Mouse (Mus musculus): ENCODE data around the gene D17Wsu92e. TPM values are rescaled to one million over a fixed set of nuclear protein-coding genes. Genes with fewer than 3 reads are reported as not detected.
"Not testable (repeated sequence)": the region's sequence is repeated elsewhere in the genome, so short reads cannot be mapped to it uniquely, and the experiment has no call there.

The D17Wsu92e gene
- polyA plus RNA-seq (2015; fragmentation: Nextera tagmentation; extraction: Ambion mirVana): 10.9 and 11.4 TPM in 2 replicates

GRCm38 (mm10) chr17:27820568-27821406, at the start of gene D17Wsu92e:
TSS of gene D17Wsu92e (minus strand) at chr17:27820648.
- Histone ChIP-seq H3K4me3 (peak within 1 kb of the TSS; percentile 73), H3K4me1 (peaks cover 29% of the 10 kb centered on the region), H3K9ac (peak within 1 kb of the TSS; percentile 76), H3K36me3 (replicated peaks) (no peaks in the 10 kb centered on the region), H3K9me3 (no peaks in the 10 kb centered on the region), H3K27me3 (replicated peaks) (no peaks in the 10 kb centered on the region), H3K4me2 (peak within 1 kb of the TSS; percentile 82), H3K27ac (peak within 1 kb of the TSS; percentile 80)
- ATAC-seq (replicated peaks): peak; percentile 97
- 2% methylated on average over 34 of the region's 56 CpGs for WGBS

- no peak overlapping the region for H3K9ac ChIP-seq
- no peaks in the 10 kb centered on the region for H3K4me1 ChIP-seq
- no peaks in the 10 kb centered on the region for H3K36me3 ChIP-seq (replicated peaks)
- no peak for ATAC-seq (replicated peaks)
- no peak overlapping the region for H3K4me2 ChIP-seq
- WGBS: 96% methylated on average over 4 of the region's 4 CpGs
- no peaks in the 10 kb centered on the region for H3K9me3 ChIP-seq
- H3K27ac ChIP-seq: no peak overlapping the region
- H3K27me3 ChIP-seq (replicated peaks): no peaks in the 10 kb centered on the region
- H3K4me3 ChIP-seq: no peak overlapping the region
Observed at GRCm38 (mm10) chr17:27866737-27867136, 46.3 kb upstream of the D17Wsu92e start.

- 94% methylated on average over 2 of the region's 2 CpGs for WGBS
- no peak for ATAC-seq (replicated peaks)
Observed at GRCm38 (mm10) chr17:27865461-27865860, 45.0 kb upstream of the D17Wsu92e start.

GRCm38 (mm10) chr17:27859131-27859530, 38.7 kb upstream of the D17Wsu92e start:
- Histone ChIP-seq H3K4me2 (no peak overlapping the region), H3K4me3 (no peak overlapping the region), H3K36me3 (replicated peaks) (no peaks in the 10 kb centered on the region), H3K9ac (peak overlapping the region; percentile 16; the same call in 1 of the 2 replicates), H3K4me1 (peaks cover 27% of the 10 kb centered on the region), H3K27me3 (replicated peaks) (no peaks in the 10 kb centered on the region), H3K27ac (no peak overlapping the region), H3K9me3 (no peaks in the 10 kb centered on the region)
- WGBS: 46% methylated on average over 2 of the region's 2 CpGs
- ATAC-seq (replicated peaks): no peak

More at GRCm38 (mm10) chr17:27865461-27865860, 45.0 kb upstream of the D17Wsu92e start:
- no peaks in the 10 kb centered on the region for H3K27me3 ChIP-seq (replicated peaks)
- H3K9me3 ChIP-seq: no peaks in the 10 kb centered on the region
- H3K4me1 ChIP-seq: no peaks in the 10 kb centered on the region
- no peak overlapping the region for H3K4me2 ChIP-seq
- H3K36me3 ChIP-seq (replicated peaks): no peaks in the 10 kb centered on the region
- no peak overlapping the region for H3K9ac ChIP-seq
- H3K4me3 ChIP-seq: no peak overlapping the region
- H3K27ac ChIP-seq: no peak overlapping the region

- H3K4me3 ChIP-seq: peak overlapping the region; percentile 81
- peak overlapping the region; percentile 85 for H3K9ac ChIP-seq
- no peaks in the 10 kb centered on the region for H3K9me3 ChIP-seq
- peaks cover 4% of the 10 kb centered on the region; the same call in 1 of the 2 replicates for H3K36me3 ChIP-seq (replicated peaks)
- WGBS: 60% methylated on average over 11 of the region's 11 CpGs
- H3K27me3 ChIP-seq (replicated peaks): no peaks in the 10 kb centered on the region
- H3K4me1 ChIP-seq: peaks cover 27% of the 10 kb centered on the region
- no peak overlapping the region for H3K27ac ChIP-seq
- H3K4me2 ChIP-seq: peak overlapping the region; percentile 74
- ATAC-seq (replicated peaks): no peak
Observed at GRCm38 (mm10) chr17:27857649-27858475, 37.4 kb upstream of the D17Wsu92e start.

GRCm38 (mm10) chr17:27856798-27857648, 36.6 kb upstream of the D17Wsu92e start:
- H3K9ac ChIP-seq: peak overlapping the region; percentile 85
- no peaks in the 10 kb centered on the region for H3K9me3 ChIP-seq
- peak; percentile 71 for ATAC-seq (replicated peaks)
- H3K4me2 ChIP-seq: peak overlapping the region; percentile 74
- peak overlapping the region; percentile 89 for H3K27ac ChIP-seq
- H3K4me3 ChIP-seq: peak overlapping the region; percentile 81
- H3K4me1 ChIP-seq: peaks cover 27% of the 10 kb centered on the region
- H3K36me3 ChIP-seq (replicated peaks): peaks cover 12% of the 10 kb centered on the region
- WGBS: 1% methylated on average over 50 of the region's 52 CpGs
- H3K27me3 ChIP-seq (replicated peaks): no peaks in the 10 kb centered on the region

GRCm38 (mm10) chr17:27856265-27856797, 35.9 kb upstream of the D17Wsu92e start, which contains the start of gene Uhrf1bp1:
TSS of gene Uhrf1bp1 (plus strand) at chr17:27856441.
- Histone ChIP-seq H3K9ac (peak within 1 kb of the TSS; percentile 85), H3K4me1 (peaks cover 27% of the 10 kb centered on the region), H3K27me3 (replicated peaks) (no peaks in the 10 kb centered on the region), H3K27ac (peak within 1 kb of the TSS; percentile 89), H3K4me2 (peak within 1 kb of the TSS; percentile 74), H3K4me3 (peak within 1 kb of the TSS; percentile 81), H3K9me3 (no peaks in the 10 kb centered on the region), H3K36me3 (replicated peaks) (peaks cover 12% of the 10 kb centered on the region)
- ATAC-seq (replicated peaks): peak; percentile 88
- under 1% methylated on average over 54 of the region's 54 CpGs for WGBS

- peaks cover 56% of the 10 kb centered on the region for H3K36me3 ChIP-seq (replicated peaks)
Observed at GRCm38 (mm10) chr17:27851076-27851475, 30.6 kb upstream of the D17Wsu92e start.

GRCm38 (mm10) chr17:27848351-27848750, 27.9 kb upstream of the D17Wsu92e start:
- Histone ChIP-seq H3K36me3 (replicated peaks) (peaks cover 72% of the 10 kb centered on the region), H3K9ac (no peak overlapping the region), H3K4me3 (no peak overlapping the region), H3K4me1 (no peaks in the 10 kb centered on the region), H3K9me3 (no peaks in the 10 kb centered on the region), H3K4me2 (no peak overlapping the region), H3K27ac (no peak overlapping the region), H3K27me3 (replicated peaks) (no peaks in the 10 kb centered on the region)
- WGBS: 100% methylated on average over 1 of the region's 1 CpGs
- no peak for ATAC-seq (replicated peaks)

More at GRCm38 (mm10) chr17:27851076-27851475, 30.6 kb upstream of the D17Wsu92e start:
- Histone ChIP-seq H3K9ac (no peak overlapping the region), H3K4me1 (no peaks in the 10 kb centered on the region), H3K4me3 (no peak overlapping the region), H3K9me3 (no peaks in the 10 kb centered on the region), H3K4me2 (no peak overlapping the region), H3K27ac (no peak overlapping the region), H3K27me3 (replicated peaks) (no peaks in the 10 kb centered on the region)
- 86% methylated on average over 3 of the region's 3 CpGs for WGBS
- ATAC-seq (replicated peaks): no peak

GRCm38 (mm10) chr17:27839469-27840252, 19.2 kb upstream of the D17Wsu92e start:
- peaks cover 19% of the 10 kb centered on the region for H3K36me3 ChIP-seq (replicated peaks)
- no peaks in the 10 kb centered on the region for H3K9me3 ChIP-seq
- WGBS: 2% methylated on average over 35 of the region's 35 CpGs
- H3K4me3 ChIP-seq: peak overlapping the region; percentile 86
- peak; percentile 97 for ATAC-seq (replicated peaks)
- peak overlapping the region; percentile 75 for H3K27ac ChIP-seq
- H3K9ac ChIP-seq: peak overlapping the region; percentile 76
- H3K4me2 ChIP-seq: peak overlapping the region; percentile 66
- no peaks in the 10 kb centered on the region; the same call in 1 of the 2 replicates for H3K27me3 ChIP-seq (replicated peaks)
- peaks cover 13% of the 10 kb centered on the region for H3K4me1 ChIP-seq

- not testable (repeated sequence) for H3K9me3 ChIP-seq; H3K27ac ChIP-seq; H3K27me3 ChIP-seq (replicated peaks); H3K36me3 ChIP-seq (replicated peaks); H3K4me3 ChIP-seq; ATAC-seq (replicated peaks); H3K4me2 ChIP-seq; H3K9ac ChIP-seq
- H3K4me1 ChIP-seq: peaks cover 13% of the 10 kb centered on the region
- 82% methylated on average over 4 of the region's 4 CpGs for whole genome bisulfite sequencing
Observed at GRCm38 (mm10) chr17:27837850-27838249, 17.4 kb upstream of the D17Wsu92e start, which contains the start of gene Snrpc. TSS of gene Snrpc (plus strand) at chr17:27838150.

Data from midbrain, embryonic 15.5 days (tissue).